Mouse (Mus musculus): Measurements from ENCODE around the gene Gadd45a. TPM values are rescaled to one million over a fixed set of nuclear protein-coding genes. Genes with fewer than 3 reads are reported as not detected.

Gadd45a gene
- total RNA-seq, 2 experiments from 2014 or later: 7.0 to 8.2 TPM

DNA sequence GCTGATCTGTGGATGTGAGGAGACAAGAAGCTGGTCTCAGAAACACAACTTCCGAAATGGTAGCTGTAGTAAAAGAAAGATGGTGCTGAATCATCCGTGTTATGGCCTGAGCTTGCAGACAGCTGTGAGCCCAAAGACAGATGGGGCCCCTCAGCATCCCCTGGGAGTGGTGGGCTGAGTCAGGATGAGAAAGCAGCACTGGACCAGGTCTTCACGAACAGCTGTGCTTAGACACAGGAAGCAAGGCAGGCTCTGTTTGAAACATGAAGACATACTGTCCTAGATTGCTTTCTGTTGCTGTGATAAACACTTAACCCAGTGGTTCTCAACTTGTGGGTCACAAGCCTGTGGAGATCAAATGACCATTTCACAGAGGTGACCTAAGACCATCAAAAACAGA lies 49.6 kb downstream of the Gadd45a start:
- no peak for DNase-seq (ENCODE audit: low spot score in 2 of 2)

DNA sequence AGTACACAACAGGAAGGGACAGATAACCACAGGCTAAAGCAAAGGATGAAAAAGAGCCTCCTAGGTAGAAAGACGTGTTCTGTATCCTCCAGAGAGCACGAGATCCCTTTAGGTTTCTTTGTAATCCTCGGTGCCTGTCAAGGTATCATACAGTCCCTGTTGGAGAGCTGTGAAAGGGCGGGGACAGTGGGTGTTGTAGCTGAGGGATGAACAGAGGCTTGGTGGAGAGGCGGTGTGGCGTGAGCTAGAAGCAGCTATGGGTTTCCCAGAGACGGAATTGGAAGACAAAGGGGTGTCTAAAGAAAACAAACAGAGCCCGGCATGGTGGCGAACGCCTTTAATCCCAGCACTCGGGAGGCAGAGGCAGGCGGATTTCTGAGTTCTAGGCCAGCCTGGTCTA lies 51.2 kb downstream of the Gadd45a start:
- DNase-seq (ENCODE audit: low spot score in 2 of 2): no peak

GRCm38 (mm10) chr6:66985500-66985899 lies 51.8 kb downstream of the Gadd45a start:
- DNase-seq (ENCODE audit: low spot score in 2 of 2): no peak

Other genes starting within 250 kb of the Gadd45a start
- gene Vmn1r39, start 226.8 kb downstream of the Gadd45a start, total RNA-seq (2021): not detected
- gene Gng12, start 141.1 kb downstream of the Gadd45a start, total RNA-seq (2021): 100 to 1,000 TPM; 104 to 117 TPM
- 100 to 1,000 TPM; 227 to 243 TPM for gene Serbp1, start 200.7 kb upstream of the Gadd45a start, total RNA-seq (2021)

All from layer of hippocampus, postnatal 14 days (tissue).